ENCODE assay signal across 9 mouse cellular contexts in genomic region chr5:92252797-92253343, GRCm38 (mm10). TPM values are rescaled to one million over a fixed set of nuclear protein-coding genes. Genes with fewer than 3 reads are reported as not detected.
DNase-seq lines count a peak whose midpoint lies in the region; ATAC-seq and TF ChIP-seq lines count a peak whose summit lies in the region.
"Had no signal": no experiment of that assay in that cellular context is flagged by ENCODE, and none has a peak within 500 bp of the region (broad histone marks: within the 10 kb centered on the region; RNA-seq: fewer than 3 reads in every experiment).

No protein-coding gene starts in this region.

- peak; percentile 36; the same call in 1 of the 2 replicates for ATAC-seq in hindbrain, embryonic 12.5 days (ENCODE audit: low FRiP score)

- H3K4me3 ChIP-seq in embryonic facial prominence, embryonic 10.5 days: peak overlapping the region; percentile 13; the same call in 1 of the 2 replicates
- H3K4me3 ChIP-seq in hindbrain, embryonic 12.5 days: no peak overlapping the region
- no peak overlapping the region for H3K4me3 ChIP-seq in olfactory bulb, adult 2 months (ENCODE audit: insufficient read depth, low read depth, low read length)

- 0 out of 2 replicates have a peak, but pooled peaks cover 6% of the 10 kb centered on the region for H3K9me3 ChIP-seq in embryonic facial prominence, embryonic 10.5 days
- H3K9me3 ChIP-seq in hindbrain, embryonic 12.5 days (replicated peaks): 0 out of 2 replicates have a peak, but pooled peaks cover 4% of the 10 kb centered on the region

- intact Hi-C loops in gastrocnemius, postnatal 36 days (cut with DNase I): no loop called here

- H3K36me3 ChIP-seq in embryonic facial prominence, embryonic 10.5 days (replicated peaks): no peaks in the 10 kb centered on the region
- H3K36me3 ChIP-seq in hindbrain, embryonic 12.5 days: no peaks in the 10 kb centered on the region

- 18% methylated on average over 18 of the region's 18 CpGs for WGBS in embryonic facial prominence, embryonic 10.5 days
- 21% methylated on average over 18 of the region's 18 CpGs for WGBS in hindbrain, embryonic 12.5 days
- 20% methylated on average over 18 of the region's 18 CpGs for WGBS in olfactory bulb, adult 2 months

- peak; percentile 33 to 39 for DNase-seq in layer of hippocampus, postnatal 10 days (ENCODE audit: low spot score in 2 of 2)
- no peak for DNase-seq in layer of hippocampus, postnatal 36 days
- DNase-seq in embryonic facial prominence, embryonic 10.5 days (ENCODE audit: low spot score): peak; percentile 57
- DNase-seq in gastrocnemius, postnatal 36 days: no peak
- DNase-seq in spleen, postnatal 4 days (ENCODE audit: low spot score in 2 of 2): no peak
- no peak for DNase-seq in urinary bladder, adult 2 months (ENCODE audit: low spot score)
- DNase-seq: layer of hippocampus, adult 9-11 months had no signal

- peaks cover 24% of the 10 kb centered on the region for H3K4me1 ChIP-seq in embryonic facial prominence, embryonic 10.5 days
- peaks cover 2% of the 10 kb centered on the region for H3K4me1 ChIP-seq in hindbrain, embryonic 12.5 days
- 0 out of 2 replicates have a peak, but pooled peaks cover 3% of the 10 kb centered on the region for H3K4me1 ChIP-seq in olfactory bulb, adult 2 months (ENCODE audit: control insufficient read depth, insufficient read depth, low read length)

- TF ChIP-seq CTCF in olfactory bulb, adult 2 months (IDR thresholded peaks at IDR 0.05; ENCODE audit: insufficient read depth, low read depth, low read length): peak; percentile 28; the same call in 1 of the 2 replicates

- TF ChIP-seq POLR2A in olfactory bulb, adult 2 months (IDR thresholded peaks at IDR 0.05; ENCODE audit: insufficient read depth, low read depth, low read length): no peak

- no peak overlapping the region for H3K9ac ChIP-seq in hindbrain, embryonic 12.5 days

- no peak overlapping the region for H3K27ac ChIP-seq in embryonic facial prominence, embryonic 10.5 days (replicated peaks)
- H3K27ac ChIP-seq in hindbrain, embryonic 12.5 days: no peak overlapping the region
- H3K27ac ChIP-seq in olfactory bulb, adult 2 months (ENCODE audit: insufficient read depth, low read depth, low read length): no peak overlapping the region

- H3K27me3 ChIP-seq in embryonic facial prominence, embryonic 10.5 days (replicated peaks; ENCODE audit: low read depth, poor library complexity, severe bottlenecking): peaks cover 27% of the 10 kb centered on the region
- H3K27me3 ChIP-seq in hindbrain, embryonic 12.5 days: no peaks in the 10 kb centered on the region

- H3K4me2 ChIP-seq in hindbrain, embryonic 12.5 days (replicated peaks): peak overlapping the region; percentile 29; the same call in 1 of the 2 replicates

RNA-seq across cellular contexts. Expression of gene Ppef2, which starts 3.2 kb away (rescaled TPM):
- under 1 TPM in 1 of 2 experiments, not detected in 1; 0.40 TPM for total RNA-seq in layer of hippocampus, postnatal 10 days (2021)
- total RNA-seq in layer of hippocampus, postnatal 36 days (2021): under 1 TPM; 0.82 to 0.94 TPM
- polyA plus RNA-seq in embryonic facial prominence, embryonic 10.5 days (2016; fragmentation: Nextera tagmentation; extraction: Ambion mirVana): 0.45 TPM in 1 of 2 replicates, not detected in the other
- polyA plus RNA-seq in hindbrain, embryonic 12.5 days (2016; fragmentation: Nextera tagmentation; extraction: Ambion mirVana): 0.36 and 0.53 TPM in 2 replicates
- not detected in 2 replicates for polyA plus RNA-seq in olfactory bulb, adult 2 months (2012; ENCODE audit: insufficient read depth, insufficient read length, low replicate concordance, missing spikeins)
- total RNA-seq in gastrocnemius, postnatal 36 days (2021): not detected
- 0.63 and 0.69 TPM in 2 replicates for polyA plus RNA-seq in urinary bladder, adult 2 months (2012; rRNA removed)

RNA-seq across cellular contexts. Expression of gene Naaa, which starts 25.1 kb away (rescaled TPM):
- total RNA-seq in layer of hippocampus, postnatal 10 days (2021): 10 to 100 TPM; 28.8 to 32.0 TPM
- total RNA-seq in layer of hippocampus, postnatal 36 days (2021): 10 to 100 TPM; 45.7 to 48.5 TPM
- polyA plus RNA-seq in embryonic facial prominence, embryonic 10.5 days (2016; fragmentation: Nextera tagmentation; extraction: Ambion mirVana): 1.9 and 3.2 TPM in 2 replicates
- 8.2 and 9.5 TPM in 2 replicates for polyA plus RNA-seq in hindbrain, embryonic 12.5 days (2016; fragmentation: Nextera tagmentation; extraction: Ambion mirVana)
- not detected in 2 replicates for polyA plus RNA-seq in olfactory bulb, adult 2 months (2012; ENCODE audit: insufficient read depth, insufficient read length, low replicate concordance, missing spikeins)
- 1 to 10 TPM; 4.4 to 5.3 TPM for total RNA-seq in gastrocnemius, postnatal 36 days (2021)
- polyA plus RNA-seq in urinary bladder, adult 2 months (2012; rRNA removed): 34.3 and 37.5 TPM in 2 replicates

RNA-seq across cellular contexts. Expression of gene U90926, which starts 37.7 kb away (rescaled TPM):
- not detected for total RNA-seq in layer of hippocampus, postnatal 10 days (2021)
- total RNA-seq in layer of hippocampus, postnatal 36 days (2021): not detected
- not detected in 2 replicates for polyA plus RNA-seq in embryonic facial prominence, embryonic 10.5 days (2016; fragmentation: Nextera tagmentation; extraction: Ambion mirVana)
- not detected in 2 replicates for polyA plus RNA-seq in hindbrain, embryonic 12.5 days (2016; fragmentation: Nextera tagmentation; extraction: Ambion mirVana)
- not detected in 2 replicates for polyA plus RNA-seq in olfactory bulb, adult 2 months (2012; ENCODE audit: insufficient read depth, insufficient read length, low replicate concordance, missing spikeins)
- not detected for total RNA-seq in gastrocnemius, postnatal 36 days (2021)
- not detected in 2 replicates for polyA plus RNA-seq in urinary bladder, adult 2 months (2012; rRNA removed)

RNA-seq across cellular contexts. Expression of gene Sdad1, which starts 57.4 kb away (rescaled TPM):
- total RNA-seq in layer of hippocampus, postnatal 10 days (2021): 10 to 100 TPM; 23.7 to 25.9 TPM
- 10 to 100 TPM; 21.9 to 22.2 TPM for total RNA-seq in layer of hippocampus, postnatal 36 days (2021)
- 53.2 and 55.9 TPM in 2 replicates for polyA plus RNA-seq in embryonic facial prominence, embryonic 10.5 days (2016; fragmentation: Nextera tagmentation; extraction: Ambion mirVana)
- 36.9 and 39.0 TPM in 2 replicates for polyA plus RNA-seq in hindbrain, embryonic 12.5 days (2016; fragmentation: Nextera tagmentation; extraction: Ambion mirVana)
- polyA plus RNA-seq in olfactory bulb, adult 2 months (2012; ENCODE audit: insufficient read depth, insufficient read length, low replicate concordance, missing spikeins): not detected in 2 replicates
- total RNA-seq in gastrocnemius, postnatal 36 days (2021): 10 to 100 TPM; 13.4 to 18.1 TPM
- 12.3 and 13.6 TPM in 2 replicates for polyA plus RNA-seq in urinary bladder, adult 2 months (2012; rRNA removed)

Comparison
In these comparisons a context has a peak if more than half of its experiments do, and no peak if none do; other contexts are left out.
1. DNase-seq: peak in layer of hippocampus, postnatal 10 days (2 of 2) and embryonic facial prominence, embryonic 10.5 days (single experiment); none in layer of hippocampus, postnatal 36 days (0 of 2), gastrocnemius, postnatal 36 days (0 of 2), spleen, postnatal 4 days (0 of 2) and urinary bladder, adult 2 months (single experiment).